Mouse (Mus musculus) forebrain, embryonic 11.5 days (tissue): ENCODE measurements around the gene Prrt1. TPM values are rescaled to one million over a fixed set of nuclear protein-coding genes. Genes with fewer than 3 reads are reported as not detected.
A peak's percentile ranks its signal among the peaks of the same experiment; 100 is the strongest.

ENCODE experiments used
- ATAC-seq: fragments of 200-750 bp; cut with Nextera tagmentation; replicated peaks from 2 replicates; pipeline ENCODE4 v1.8.0; 2017; ENCODE audit warnings: moderate TSS enrichment; ENCODE audit not compliant: low FRiP score
- DNase-seq: peaks from one replicate; pipeline ENCODE4 v3.0.0-alpha.2; 2017; ENCODE audit warnings: low spot score
- H3K27ac ChIP-seq: fragments of 300-500 bp; sonication (generic); 2 replicates; pipeline ENCODE4 v1.5.1; 2014; ENCODE audit warnings: low read depth, low read length
- H3K27me3 ChIP-seq: fragments of 300-500 bp; sonication (generic); 2 replicates; pipeline ENCODE4 v1.6.1; 2014; ENCODE audit warnings: mild to moderate bottlenecking, low read length, mixed read lengths; ENCODE audit not compliant: control insufficient read depth, insufficient read depth
- H3K36me3 ChIP-seq: fragments of 300-500 bp; sonication (generic); 2 replicates; pipeline ENCODE4 v1.6.1; 2014; ENCODE audit warnings: mild to moderate bottlenecking, low read length, moderate library complexity, mixed read lengths; ENCODE audit not compliant: control insufficient read depth, insufficient read depth
- H3K4me1 ChIP-seq: fragments of 300-500 bp; sonication (generic); replicated peaks from 2 replicates; pipeline ENCODE4 v1.6.1; 2014; ENCODE audit warnings: low read length, mixed read lengths; ENCODE audit not compliant: control insufficient read depth, insufficient read depth
- H3K4me2 ChIP-seq: fragments of 300-500 bp; sonication (generic); 2 replicates; pipeline ENCODE4 v1.6.1; 2014; ENCODE audit warnings: low read depth, mild to moderate bottlenecking, low read length, moderate library complexity, mixed read lengths; ENCODE audit not compliant: severe bottlenecking
- H3K4me3 ChIP-seq: fragments of 300-500 bp; sonication (generic); 2 replicates; pipeline ENCODE4 v1.5.1; 2014; ENCODE audit warnings: low read depth, low read length
- H3K9ac ChIP-seq: fragments of 300-500 bp; sonication (generic); 2 replicates; pipeline ENCODE4 v1.6.1; 2014; ENCODE audit warnings: low read length
- H3K9me3 ChIP-seq: fragments of 300-500 bp; sonication (generic); 2 replicates; pipeline ENCODE4 v1.6.1; 2016; ENCODE audit warnings: low read length, mixed read lengths; ENCODE audit not compliant: control insufficient read depth
- WGBS: fragments of 180-500 bp; shearing (Covaris S2); extraction: QIAGEN DNeasy Blood & Tissue Kit; methylation state at CpG from one replicate; pipeline ENCODE4 v1.1.7; 2014; 5-methylcytosine and 5-hydroxymethylcytosine counted together
- polyA plus RNA-seq: library from polyadenylated mRNA; unstranded; fragments of >200 nt; fragmentation: Nextera tagmentation; extraction: Ambion mirVana; gene quantifications from 2 replicates; pipeline ENCODE4 v1.2.1, GENCODE M21; 2014

Prrt1 gene
- polyA plus RNA-seq, 1 experiment from 2014 or later, result 2.4 TPM

DNA sequence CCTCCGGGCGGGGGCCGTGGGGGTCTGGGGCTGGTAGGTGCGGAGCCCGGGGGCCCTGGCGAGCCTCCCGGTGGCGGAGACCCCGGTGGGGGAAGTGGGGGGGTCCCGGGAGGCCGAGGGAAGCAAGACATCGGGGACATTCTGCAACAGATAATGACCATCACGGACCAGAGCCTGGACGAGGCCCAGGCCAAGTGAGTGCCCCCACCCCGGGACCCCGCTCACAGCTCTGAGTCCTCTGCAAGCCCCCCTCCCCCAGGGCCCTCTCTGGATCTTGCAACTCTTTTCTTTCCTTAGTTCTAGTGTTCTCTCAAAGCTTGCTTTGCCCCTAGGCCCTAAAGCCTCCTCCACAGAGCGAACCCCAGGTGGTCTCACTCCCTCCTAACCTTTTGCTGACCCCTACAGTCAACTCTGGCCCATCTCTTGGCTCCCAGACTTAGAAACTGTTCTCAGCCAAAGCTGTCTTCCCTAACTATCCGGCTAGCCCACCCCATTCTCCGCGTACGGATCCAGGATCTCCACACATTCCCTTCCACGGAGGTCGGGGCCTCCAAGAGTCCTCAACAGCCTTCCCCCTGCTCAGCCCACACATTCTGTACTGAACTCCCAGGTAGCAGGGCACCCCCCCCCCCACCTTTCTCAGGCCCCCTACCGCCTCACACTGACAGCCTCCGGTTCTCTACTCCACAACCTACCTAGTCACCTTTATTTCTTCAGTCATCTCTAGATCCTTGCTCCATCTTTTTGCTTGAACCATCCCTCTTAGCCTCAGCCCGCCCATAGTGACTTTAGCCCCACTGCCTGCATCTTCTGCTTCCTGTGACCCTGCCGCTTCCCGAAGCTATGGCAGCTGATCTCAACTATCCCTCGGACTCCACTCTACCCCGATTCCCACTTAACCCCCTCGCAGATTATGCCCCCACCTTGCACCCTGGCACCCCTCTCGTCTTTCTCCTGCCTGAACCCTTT is 36.5 kb upstream of the Prrt1 start:
- peaks cover 32% of the 10 kb centered on the region for H3K4me1 ChIP-seq
- peak overlapping the region; percentile 95 for H3K4me2 ChIP-seq
- no peaks in the 10 kb centered on the region for H3K9me3 ChIP-seq
- WGBS, result 1% methylated on average over 31 of the region's 32 CpGs
- H3K9ac ChIP-seq, result peak overlapping the region; percentile 99
- H3K36me3 ChIP-seq, result peaks cover 4% of the 10 kb centered on the region
- H3K27ac ChIP-seq, result peak overlapping the region; percentile 100
- DNase-seq (peak; percentile 73), ATAC-seq (peak; percentile 22; the same call in 1 of the 2 replicates)
- peak overlapping the region; percentile 85 for H3K4me3 ChIP-seq
- no peaks in the 10 kb centered on the region for H3K27me3 ChIP-seq

DNA sequence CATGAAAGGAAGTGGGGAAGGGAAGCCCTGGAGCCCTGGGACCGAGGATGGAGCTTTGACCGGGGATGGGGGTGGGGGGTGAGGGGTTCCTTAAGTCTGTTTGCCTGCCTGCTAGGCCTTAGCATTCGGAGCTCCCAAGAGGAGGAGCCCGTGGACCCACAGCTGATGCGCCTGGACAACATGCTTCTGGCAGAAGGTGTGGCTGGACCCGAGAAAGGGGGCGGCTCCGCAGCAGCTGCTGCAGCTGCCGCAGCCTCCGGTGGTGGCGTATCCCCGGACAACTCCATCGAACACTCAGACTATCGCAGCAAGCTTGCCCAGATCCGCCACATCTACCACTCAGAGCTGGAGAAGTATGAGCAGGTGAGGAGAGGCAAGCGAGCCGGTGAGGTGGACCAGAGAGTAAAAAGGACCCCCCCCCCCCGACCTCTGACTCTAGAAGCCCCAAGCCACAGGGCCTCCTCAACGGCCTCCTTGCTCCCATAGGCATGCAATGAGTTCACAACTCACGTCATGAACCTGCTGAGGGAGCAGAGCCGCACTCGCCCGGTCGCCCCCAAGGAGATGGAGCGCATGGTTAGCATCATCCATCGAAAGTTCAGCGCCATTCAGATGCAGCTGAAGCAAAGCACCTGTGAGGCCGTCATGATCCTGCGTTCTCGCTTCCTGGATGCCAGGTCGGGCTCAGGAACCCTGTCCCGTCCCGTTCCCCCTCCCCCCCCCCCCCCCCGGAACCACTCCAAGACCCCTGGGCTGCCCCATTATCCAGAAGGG is 35.4 kb upstream of the Prrt1 start:
- Histone ChIP-seq H3K4me3 (peak overlapping the region; percentile 85), H3K36me3 (peaks cover 4% of the 10 kb centered on the region), H3K4me1 (peaks cover 27% of the 10 kb centered on the region), H3K4me2 (peak overlapping the region; percentile 95), H3K9ac (peak overlapping the region; percentile 99), H3K27me3 (no peaks in the 10 kb centered on the region), H3K27ac (peak overlapping the region; percentile 27; the same call in 1 of the 2 replicates), H3K9me3 (no peaks in the 10 kb centered on the region)
- 55% methylated on average over 32 of the region's 34 CpGs for WGBS
- ATAC-seq (no peak), DNase-seq (peak; percentile 67)

DNA sequence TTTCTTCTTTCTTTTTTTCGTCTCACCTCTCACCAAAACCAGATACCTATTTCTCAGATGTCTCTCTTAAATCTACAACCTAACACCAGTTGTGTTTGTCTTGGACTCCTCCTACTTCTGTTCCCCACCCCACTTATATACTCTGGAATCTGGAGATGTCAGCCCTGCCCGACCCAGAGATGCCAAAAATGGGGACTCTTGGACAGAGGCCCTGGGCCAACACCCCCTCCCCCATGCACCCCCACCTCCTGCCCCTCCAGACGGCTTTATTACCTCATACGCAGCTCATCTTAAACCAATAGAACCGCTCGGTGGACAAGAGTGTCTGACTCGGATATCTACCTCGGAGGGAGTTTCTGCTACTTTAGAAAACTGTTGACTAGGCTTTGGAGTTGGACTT is 33.2 kb upstream of the Prrt1 start:
- ATAC-seq (no peak), DNase-seq (no peak)
- Histone ChIP-seq H3K36me3 (peaks cover 8% of the 10 kb centered on the region), H3K27ac (no peak overlapping the region), H3K4me3 (no peak overlapping the region), H3K27me3 (no peaks in the 10 kb centered on the region), H3K4me1 (peaks cover 11% of the 10 kb centered on the region), H3K9ac (no peak overlapping the region), H3K4me2 (no peak overlapping the region), H3K9me3 (no peaks in the 10 kb centered on the region)
- 82% methylated on average over 8 of the region's 8 CpGs for WGBS

DNA sequence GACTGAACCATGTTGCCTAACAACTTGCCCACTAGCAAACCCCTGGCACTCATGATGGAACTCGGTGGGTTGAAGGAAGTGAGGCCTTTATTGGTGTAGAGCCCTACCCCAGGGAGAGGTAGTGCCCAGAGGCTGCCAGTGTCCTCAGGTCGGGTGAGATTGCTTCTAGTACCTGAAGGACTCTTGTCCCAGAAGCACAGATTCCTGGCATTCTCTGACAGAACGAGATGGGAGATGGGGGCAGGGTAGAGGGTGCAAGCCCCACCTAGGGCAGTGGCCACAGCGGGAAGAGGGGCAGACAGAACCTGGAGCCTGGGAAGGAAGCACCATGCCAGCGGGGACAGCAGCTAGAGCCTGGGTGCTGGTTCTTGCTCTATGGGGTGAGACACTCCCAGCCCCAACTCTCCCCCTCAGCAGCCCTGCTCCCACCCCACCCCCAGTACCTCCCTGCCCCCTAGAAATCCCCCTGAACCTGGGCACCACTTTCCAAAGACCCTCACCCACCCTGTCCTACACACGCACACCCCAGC is 31.7 kb upstream of the Prrt1 start, which contains the start of gene Ager:
TSS of gene Ager (plus strand) at position 297 of the 530 bp plus-strand sequence.
- no peak for ATAC-seq
- DNase-seq, result no peak
- Histone ChIP-seq H3K27ac (no peak within 1 kb of the TSS), H3K9me3 (no peaks in the 10 kb centered on the region), H3K27me3 (no peaks in the 10 kb centered on the region), H3K4me3 (no peak within 1 kb of the TSS), H3K9ac (peak within 1 kb of the TSS; percentile 3; the same call in 1 of the 2 replicates), H3K4me2 (no peak within 1 kb of the TSS), H3K4me1 (peaks cover 11% of the 10 kb centered on the region), H3K36me3 (peaks cover 8% of the 10 kb centered on the region)
- WGBS, result 20% methylated on average over 6 of the region's 6 CpGs

DNA sequence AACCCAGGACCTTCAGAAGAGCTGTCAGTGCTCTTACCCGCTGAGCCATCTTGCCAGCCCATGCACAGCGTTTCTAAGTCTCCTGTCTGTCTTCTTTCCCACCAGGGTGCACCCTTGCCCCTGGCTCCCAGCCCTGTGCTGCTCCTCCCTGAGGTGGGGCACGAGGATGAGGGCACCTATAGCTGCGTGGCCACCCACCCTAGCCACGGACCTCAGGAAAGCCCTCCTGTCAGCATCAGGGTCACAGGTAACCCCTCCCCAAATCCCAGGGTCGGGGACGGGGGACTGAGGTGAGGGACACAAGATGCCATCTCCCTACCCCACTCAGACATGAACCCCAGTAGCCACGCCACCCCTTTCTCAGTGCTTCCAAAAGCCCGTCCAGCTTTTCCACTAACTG is 29.4 kb upstream of the Prrt1 start:
- DNase-seq, result no peak
- H3K9ac ChIP-seq, result no peak overlapping the region
- H3K27ac ChIP-seq, result no peak overlapping the region
- H3K4me1 ChIP-seq, result peaks cover 15% of the 10 kb centered on the region
- H3K4me2 ChIP-seq, result no peak overlapping the region
- H3K27me3 ChIP-seq, result no peaks in the 10 kb centered on the region
- no peak overlapping the region for H3K4me3 ChIP-seq
- WGBS, result 78% methylated on average over 9 of the region's 9 CpGs
- H3K36me3 ChIP-seq, result peaks cover 8% of the 10 kb centered on the region
- no peaks in the 10 kb centered on the region for H3K9me3 ChIP-seq
- no peak for ATAC-seq

DNA sequence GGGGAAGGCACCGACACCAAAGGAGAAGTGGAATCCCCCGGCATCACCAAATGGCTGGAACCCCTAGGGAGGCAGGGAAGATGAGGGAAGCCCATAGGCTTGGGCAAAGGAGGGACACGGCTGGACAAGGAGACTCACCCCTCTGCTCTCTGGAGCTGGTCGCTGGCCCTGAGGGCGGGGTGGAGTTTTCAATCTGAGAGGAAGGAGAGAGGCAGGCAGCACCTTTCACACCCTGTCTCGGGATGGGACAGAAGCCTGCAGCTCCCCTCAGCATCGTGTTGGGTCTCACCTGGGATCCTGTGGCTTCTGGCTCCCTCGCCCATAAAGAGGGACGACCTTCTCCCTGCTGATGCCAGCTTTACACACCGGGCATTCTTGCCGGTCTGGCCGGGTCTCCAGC is 27.5 kb upstream of the Prrt1 start:
- peaks cover 4% of the 10 kb centered on the region; the same call in 1 of the 2 replicates for H3K36me3 ChIP-seq
- DNase-seq (no peak), ATAC-seq (no peak)
- no peak overlapping the region for H3K4me2 ChIP-seq
- H3K9ac ChIP-seq, result no peak overlapping the region
- H3K4me1 ChIP-seq, result peaks cover 20% of the 10 kb centered on the region
- no peaks in the 10 kb centered on the region for H3K27me3 ChIP-seq
- 90% methylated on average over 12 of the region's 12 CpGs for WGBS
- no peak overlapping the region for H3K27ac ChIP-seq
- H3K4me3 ChIP-seq, result no peak overlapping the region
- H3K9me3 ChIP-seq, result no peaks in the 10 kb centered on the region

DNA sequence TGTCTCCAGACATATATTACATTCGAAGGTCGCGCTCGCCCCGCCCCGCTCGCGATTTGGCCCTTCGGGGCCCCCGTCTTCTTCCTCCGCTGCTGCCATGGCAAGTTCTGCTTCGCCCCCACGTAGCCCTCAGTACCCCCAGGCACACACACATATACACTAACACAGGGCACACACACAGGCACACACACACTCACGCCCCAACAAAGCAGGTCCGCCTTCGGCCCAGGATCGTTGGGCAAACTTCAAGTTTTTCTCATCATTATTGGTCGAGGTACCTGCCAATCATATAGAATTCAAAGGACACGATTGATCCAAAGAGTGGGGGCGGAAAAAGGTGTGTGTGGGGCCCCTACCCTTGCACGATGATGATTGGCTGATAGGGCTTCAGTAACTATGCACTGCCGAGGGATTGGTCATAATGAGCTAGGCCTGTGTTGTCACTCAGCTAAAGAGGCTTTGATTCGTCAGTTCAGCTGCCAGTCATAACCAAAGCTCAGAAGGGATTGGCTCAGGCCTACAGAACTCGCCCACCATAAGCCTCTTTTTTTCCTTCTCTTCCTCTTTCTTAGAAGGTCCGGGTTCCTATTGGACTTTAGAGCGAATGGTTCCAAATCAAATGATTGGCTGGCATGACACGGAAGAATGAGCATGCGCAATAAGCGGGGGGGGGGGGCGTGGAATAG is 25.8 kb upstream of the Prrt1 start, which contains the start of gene Rnf5:
TSS of gene Rnf5 (minus strand) at position 316 of the 686 bp plus-strand sequence.
- Histone ChIP-seq H3K27ac (peak within 1 kb of the TSS; percentile 87), H3K9ac (peak within 1 kb of the TSS; percentile 94), H3K36me3 (peaks cover 4% of the 10 kb centered on the region; the same call in 1 of the 2 replicates), H3K4me2 (peak within 1 kb of the TSS; percentile 97), H3K4me3 (peak within 1 kb of the TSS; percentile 98), H3K27me3 (no peaks in the 10 kb centered on the region), H3K9me3 (no peaks in the 10 kb centered on the region), H3K4me1 (peaks cover 23% of the 10 kb centered on the region)
- under 1% methylated on average over 30 of the region's 30 CpGs for WGBS
- peak; percentile 96 for ATAC-seq
- DNase-seq, result no peak
